Mouse (Mus musculus) gastrocnemius, adult 8-10 months (tissue): Measurements from ENCODE around the gene Zic4. TPM values are rescaled to one million over a fixed set of nuclear protein-coding genes. Genes with fewer than 3 reads are reported as not detected.

Source experiments
- DNase-seq, 2 experiments: peaks; one replicate each; pipeline ENCODE4 v3.0.0; 2022; ENCODE audit warnings: low spot score in 2 of 2
- total RNA-seq, 4 experiments: library from RNA; stranded (reverse); gene quantifications; 2 replicates each; pipeline ENCODE4 v1.2.4; 2022

Gene Zic4
- total RNA-seq, result under 1 TPM in 1 of 4 experiments, not detected in 3; 0.18 TPM

- no peak for DNase-seq
These were observed at the start of gene Zic4 for GRCm38 (mm10) chr9:91361856-91362601. TSS of gene Zic4 (plus strand) at chr9:91362413.

- no peak for DNase-seq
These were observed 14.6 kb upstream of the Zic4 start for GRCm38 (mm10) chr9:91347591-91347990.

DNA sequence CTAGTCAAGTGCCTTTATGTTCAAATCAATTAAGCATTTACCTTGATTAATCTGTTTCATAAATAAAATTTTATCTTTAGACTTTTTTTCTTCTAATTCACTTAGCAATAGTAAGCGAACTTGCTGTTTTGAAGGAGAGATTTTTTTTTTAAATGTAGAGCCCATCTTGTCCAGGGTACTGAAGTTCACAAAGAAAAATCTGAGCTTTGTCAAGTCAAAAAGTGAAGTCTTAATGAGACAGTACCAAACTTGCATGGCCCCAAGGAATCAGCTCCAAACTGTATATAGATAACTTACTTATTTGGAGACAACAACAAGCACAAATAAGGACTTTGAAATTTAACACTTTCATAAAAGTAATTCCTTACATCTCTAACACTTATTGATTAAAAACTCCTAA is 13.5 kb upstream of the Zic4 start:
- no peak for DNase-seq

- no peak for DNase-seq
These were observed 11.9 kb upstream of the Zic4 start for GRCm38 (mm10) chr9:91350211-91350791.

GRCm38 (mm10) chr9:91350861-91351291 is 11.3 kb upstream of the Zic4 start:
- DNase-seq, result no peak

- no peak for DNase-seq
These were observed 10.9 kb upstream of the Zic4 start for GRCm38 (mm10) chr9:91351361-91351760.

DNA sequence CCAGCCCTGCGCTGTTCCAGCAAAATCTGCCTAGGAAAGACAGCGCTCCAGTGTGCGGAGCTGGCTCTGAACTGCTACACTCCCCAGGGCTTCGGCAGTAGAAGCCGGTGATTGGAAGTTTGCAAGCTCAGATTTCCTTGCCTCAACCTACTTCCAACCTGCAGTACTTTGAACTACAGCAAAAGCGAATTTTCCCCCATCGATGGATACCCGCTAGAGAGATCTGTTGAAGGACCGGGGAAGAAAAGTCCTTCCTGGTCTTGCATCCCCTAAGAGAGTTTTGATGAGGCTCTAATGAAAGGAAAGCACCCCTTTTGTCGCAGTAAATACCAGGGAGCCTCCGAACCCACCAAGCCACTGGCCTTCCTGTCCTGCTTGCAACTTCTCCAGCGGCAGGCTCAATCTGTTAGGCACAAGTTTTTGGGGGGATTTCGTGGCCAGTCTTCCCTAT is 10.2 kb upstream of the Zic4 start:
- DNase-seq, result no peak

DNA sequence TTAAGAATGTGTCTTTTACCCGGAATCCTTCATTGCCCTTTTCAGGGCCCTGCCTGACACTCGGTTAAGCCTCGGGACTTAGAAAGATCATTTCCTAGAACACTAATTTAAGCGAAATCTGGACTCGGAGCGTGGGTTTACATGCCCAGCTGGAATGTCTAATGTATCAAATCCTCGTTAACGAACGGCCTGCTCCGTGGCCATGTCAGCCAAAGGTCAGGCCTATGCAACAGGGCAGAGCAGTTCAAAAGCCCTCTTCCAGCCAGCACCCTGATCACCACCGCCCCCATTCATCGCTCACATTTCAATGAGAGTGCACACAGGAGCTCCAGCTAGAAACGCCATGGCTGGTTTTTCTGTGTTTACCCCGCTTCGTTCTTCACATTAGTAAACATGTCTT is 9.4 kb upstream of the Zic4 start:
- DNase-seq, result no peak

DNA sequence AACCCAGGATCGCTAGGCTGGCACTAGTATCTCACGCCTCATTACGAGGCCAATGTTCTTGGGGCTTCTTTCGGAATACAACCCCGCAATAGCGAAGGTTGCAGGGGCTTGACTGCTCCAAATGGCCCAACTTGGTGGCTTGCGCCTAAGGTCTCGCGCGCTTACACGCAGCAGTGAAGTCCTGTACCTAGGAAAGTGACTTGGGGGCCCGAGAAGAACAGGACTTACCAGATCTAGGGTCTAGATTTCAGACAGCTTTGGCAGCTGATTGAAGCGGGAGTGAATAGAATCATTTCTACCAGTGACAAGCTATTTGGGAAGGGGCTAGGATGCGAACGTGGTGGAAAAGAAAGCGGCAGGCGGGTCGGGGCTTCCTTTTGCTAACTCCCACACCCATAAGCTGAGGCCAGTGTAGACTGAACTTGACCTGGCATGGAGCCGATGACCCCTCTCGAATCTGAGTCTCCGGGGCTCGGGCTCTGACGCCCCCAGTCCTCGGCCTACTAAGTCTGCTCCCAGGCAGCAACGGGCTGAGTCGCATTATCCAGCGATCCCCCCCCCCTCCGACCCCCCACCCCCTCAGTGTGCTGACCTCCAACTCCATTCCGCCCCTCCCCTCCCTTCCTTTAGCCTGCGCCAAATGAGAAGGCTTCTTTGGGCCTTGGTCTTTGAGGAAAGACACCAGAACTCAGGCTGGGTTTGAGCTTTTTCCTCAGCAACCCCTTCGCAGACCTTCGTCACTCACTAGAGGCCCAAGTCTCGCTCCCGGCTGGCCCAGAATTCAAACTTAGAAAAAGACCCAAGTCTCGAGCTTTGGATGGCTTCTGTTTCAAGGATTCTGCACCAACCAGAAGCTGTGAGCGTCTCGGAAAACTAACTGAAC is 8.4 kb upstream of the Zic4 start:
- no peak for DNase-seq

DNA sequence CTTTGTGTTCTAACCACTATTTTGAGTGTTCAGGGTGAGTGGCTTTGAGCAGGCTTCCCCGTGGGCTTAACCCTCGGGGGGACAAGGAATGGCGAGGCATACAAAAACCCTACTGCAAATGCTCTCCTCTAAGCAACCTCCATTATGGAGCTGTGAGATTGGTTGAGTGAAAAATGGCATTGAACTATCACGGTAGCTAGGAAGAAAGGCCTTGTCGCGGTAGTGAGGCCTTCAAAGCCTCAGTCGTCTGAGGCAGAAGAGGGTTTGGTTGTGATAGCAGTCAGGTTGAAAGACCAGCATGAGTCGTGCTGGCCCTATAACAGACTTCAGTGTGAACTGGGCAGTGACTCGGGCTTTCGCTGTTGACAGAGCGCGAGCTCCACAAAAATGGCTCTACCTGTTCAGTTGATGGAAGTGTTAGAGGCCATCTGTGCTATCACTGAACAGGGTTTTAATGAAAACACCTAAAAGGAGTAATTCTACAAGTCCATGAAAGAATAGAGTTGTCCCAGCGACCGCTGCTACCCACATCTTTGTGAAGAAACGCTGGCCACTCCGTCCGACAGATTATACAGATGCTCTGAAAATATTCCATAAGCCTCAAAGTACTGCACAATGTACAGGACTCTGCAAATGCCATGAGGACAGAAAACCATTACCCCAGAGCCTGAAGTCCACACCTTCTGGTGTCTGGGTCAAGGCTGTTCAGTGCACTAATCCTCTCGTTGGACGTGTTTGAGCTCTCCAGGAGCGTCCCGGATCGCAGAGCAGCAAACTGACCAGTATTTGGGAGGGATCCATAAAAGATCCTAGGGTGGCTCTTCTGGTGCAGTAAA is 7.6 kb upstream of the Zic4 start:
- no peak for DNase-seq

GRCm38 (mm10) chr9:91355270-91355589 is 7.0 kb upstream of the Zic4 start:
- DNase-seq, result no peak

DNA sequence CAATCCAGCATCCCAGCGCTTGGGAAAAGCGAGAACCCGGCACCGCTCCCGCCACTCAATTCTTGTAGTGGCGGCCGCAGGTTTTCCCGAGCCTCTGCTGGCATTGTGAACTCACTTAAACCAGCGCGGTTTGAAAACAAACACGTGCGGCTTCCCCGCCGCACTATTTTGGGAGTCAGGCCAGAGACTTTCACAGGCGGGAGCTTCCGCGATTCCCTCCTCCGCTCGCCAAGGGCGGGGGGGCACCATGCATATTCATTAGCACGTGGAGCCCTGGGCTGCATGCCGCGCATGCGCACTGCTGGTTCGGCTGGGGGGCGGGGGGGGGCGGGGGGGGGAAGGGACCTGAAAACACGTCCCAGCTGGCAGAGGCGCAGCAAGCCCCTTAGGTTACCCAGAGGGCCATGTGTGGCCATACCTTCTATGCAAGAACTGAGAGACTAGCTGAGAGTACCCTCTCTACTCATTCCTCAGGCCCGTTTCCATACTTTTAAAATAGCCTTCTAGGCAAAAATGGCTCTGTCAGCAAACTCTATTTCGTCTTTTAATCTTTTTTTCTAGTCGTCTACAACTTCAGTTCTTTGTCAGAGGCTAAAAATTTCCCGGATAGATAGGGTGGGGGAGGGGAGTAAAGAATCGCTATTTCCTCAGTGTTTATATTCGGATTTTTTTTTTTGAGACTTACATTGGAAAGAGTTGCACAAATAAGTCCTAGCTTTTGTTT is 6.4 kb upstream of the Zic4 start:
- DNase-seq, result no peak

DNA sequence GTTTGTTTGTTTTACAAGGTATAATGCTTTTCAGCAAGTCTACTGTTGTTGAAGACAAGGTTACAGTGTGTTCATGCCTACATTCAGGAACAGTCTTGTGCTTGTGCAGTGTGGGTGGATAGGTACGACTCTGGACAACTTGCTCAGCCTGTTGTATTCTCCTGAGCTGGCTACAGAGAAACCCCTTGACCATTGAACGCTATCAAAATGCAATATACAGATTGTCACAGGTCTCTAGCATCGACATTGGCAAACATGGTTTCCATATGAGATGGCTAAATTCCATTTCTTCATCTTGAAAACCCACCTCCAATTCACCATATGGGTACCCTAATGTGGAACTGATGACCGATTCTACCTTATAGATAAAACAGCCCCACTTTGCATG is 5.9 kb upstream of the Zic4 start:
- no peak for DNase-seq

- DNase-seq, result no peak
These were observed 4.9 kb upstream of the Zic4 start for GRCm38 (mm10) chr9:91357321-91357720.

GRCm38 (mm10) chr9:91358851-91359687 is 3.1 kb upstream of the Zic4 start:
- no peak for DNase-seq

DNA sequence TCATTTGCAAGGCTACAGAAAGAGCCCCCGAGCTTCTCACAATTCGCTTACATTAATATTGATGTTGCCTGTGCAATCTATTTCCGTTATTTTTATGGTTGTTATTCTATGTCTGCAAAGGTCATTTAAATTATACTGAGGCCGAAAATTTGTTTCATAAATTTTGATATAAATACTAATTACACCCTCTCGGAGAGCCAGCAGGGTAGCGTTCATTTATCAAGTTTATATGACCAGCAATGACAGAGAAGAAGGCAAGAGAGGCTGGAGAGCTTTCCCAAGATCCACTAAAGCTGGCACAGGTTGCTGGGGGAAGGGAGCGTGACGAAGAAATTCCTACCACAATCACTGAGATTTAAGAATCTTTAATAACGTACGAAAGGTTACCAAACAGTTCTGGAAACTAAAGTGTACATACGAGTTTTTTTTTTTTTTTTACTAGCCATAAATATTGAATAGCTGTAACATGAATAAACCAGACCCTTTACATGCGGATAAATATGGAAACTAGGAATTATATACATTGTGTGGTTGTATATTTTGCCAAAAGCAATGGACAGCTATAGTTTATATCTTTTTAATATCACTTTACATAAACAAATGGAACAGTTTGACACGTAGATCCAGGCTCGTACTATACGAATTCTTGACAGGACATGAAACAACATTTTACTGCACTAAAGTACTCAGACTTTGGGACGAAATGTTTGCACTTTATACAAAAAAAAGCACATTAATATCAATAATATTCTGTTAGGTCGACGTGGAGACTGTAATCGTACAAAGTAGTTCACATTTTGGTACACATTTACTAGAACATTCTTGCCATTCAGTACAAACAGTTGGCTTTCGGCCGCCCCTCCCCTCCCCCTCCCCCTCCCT is 1.8 kb upstream of the Zic4 start:
- no peak for DNase-seq

- no peak for DNase-seq
These were observed 969 bp upstream of the Zic4 start for GRCm38 (mm10) chr9:91361033-91361855.
